Mouse (Mus musculus): ENCODE results near the gene Slc6a11.

The Slc6a11 gene

DNA sequence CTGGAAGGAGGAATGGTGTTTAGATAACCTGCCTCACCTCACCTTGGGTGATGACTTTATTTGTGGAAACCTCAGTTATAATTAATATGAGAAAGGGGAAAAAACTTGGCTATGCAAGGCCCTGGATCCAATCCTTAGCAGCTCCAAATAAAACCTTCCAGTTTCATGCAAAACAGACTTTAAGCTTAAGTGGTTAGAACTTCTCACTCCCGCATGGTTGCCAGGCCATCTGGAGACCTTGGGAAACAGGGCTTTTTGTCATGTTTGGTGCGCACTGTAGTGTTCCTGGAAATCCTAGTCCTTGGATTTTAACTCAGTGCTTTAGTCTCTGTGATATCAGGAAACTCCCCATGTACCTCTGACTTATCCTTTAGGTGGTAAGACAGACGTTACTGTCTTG is 47.1 kb downstream of the Slc6a11 start:
- DNase-seq (ENCODE audit: low read depth, low spot score): no peak

- no peak for DNase-seq (ENCODE audit: low read depth, low spot score)
Observed at GRCm38 (mm10) chr6:114182366-114183179, 51.5 kb downstream of the Slc6a11 start.

GRCm38 (mm10) chr6:114187121-114187520 is 56.1 kb downstream of the Slc6a11 start:
- peak; percentile 48 for DNase-seq (ENCODE audit: low read depth, low spot score)

GRCm38 (mm10) chr6:114188869-114189268 is 57.8 kb downstream of the Slc6a11 start:
- no peak for DNase-seq (ENCODE audit: low read depth, low spot score)

DNA sequence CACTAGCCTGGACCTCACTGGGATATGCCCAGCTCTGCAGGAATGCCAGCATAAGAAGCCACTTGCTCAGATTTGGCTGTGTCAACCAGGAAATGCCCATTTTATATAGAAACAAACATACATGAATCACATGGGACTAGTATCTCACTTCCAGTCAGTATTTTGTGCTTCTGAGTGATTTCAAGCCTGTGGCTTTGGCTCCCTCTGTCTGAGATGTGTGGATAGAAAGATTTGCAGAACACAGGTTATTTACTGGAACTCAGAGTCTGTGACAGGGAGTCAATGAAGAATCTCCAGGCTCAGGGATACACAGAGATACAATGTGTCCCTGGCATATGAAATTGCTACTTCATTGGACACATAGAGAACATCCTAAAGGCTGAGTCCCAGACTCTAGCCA is 65.0 kb downstream of the Slc6a11 start:
- no peak for DNase-seq (ENCODE audit: low read depth, low spot score)

- peak; percentile 19 for DNase-seq (ENCODE audit: low read depth, low spot score)
Observed at GRCm38 (mm10) chr6:114199200-114199845, 68.3 kb downstream of the Slc6a11 start.

GRCm38 (mm10) chr6:114204557-114204956 is 73.5 kb downstream of the Slc6a11 start:
- no peak for DNase-seq (ENCODE audit: low read depth, low spot score)

DNA sequence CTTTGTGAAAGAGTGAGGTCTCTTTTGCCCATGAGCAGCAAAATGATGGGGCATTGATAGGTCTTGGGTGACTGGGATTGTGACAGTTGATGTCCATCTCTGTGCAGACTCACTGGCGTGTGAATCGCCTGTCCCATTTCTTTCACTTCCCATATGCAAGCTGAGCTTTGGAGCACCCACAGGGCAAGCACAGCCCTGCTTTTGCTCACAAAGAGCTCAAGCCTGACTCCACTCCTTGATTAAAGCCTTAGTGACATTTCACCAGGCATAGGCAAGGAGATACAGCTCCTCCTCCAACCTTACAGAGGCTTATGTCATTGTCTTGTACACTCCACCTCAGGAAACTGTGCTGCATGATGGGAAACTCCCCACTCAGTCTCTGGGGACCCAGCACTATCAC is 77.3 kb downstream of the Slc6a11 start:
- no peak for DNase-seq (ENCODE audit: low read depth, low spot score)

GRCm38 (mm10) chr6:114214393-114214792 is 83.4 kb downstream of the Slc6a11 start:
- DNase-seq (ENCODE audit: low read depth, low spot score): no peak

DNA sequence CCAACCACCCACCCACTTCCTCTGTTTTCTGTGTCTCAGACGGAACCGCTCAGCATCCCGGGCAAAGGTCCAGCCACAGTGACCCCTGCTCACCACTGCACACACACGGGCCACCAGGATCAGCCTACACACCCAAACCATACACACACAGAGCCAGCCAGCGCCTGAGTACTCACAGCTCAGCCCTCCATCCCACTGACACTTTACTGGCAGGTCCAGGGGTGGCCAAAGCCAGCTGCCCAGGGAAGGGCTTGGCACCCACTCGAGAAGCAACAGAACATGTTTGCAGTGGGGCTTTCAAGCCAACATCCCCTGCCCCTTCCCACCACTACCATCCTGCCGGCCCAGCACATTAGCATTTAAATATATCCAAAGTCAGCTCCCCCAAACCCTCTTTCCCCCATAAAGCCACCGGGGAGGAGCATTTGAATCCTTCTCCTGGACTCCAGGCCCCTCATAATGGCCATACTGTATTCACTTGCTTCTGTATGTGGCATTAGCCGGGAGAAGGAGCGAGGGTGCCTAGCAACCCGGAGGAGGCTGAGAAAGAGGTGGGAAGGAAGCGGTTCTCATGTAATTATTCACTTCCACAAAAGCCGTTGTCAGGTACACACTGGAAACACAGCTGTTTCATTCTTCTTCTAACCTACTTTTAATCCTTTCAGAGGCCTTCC is 85.8 kb downstream of the Slc6a11 start:
- DNase-seq (ENCODE audit: low read depth, low spot score): no peak

GRCm38 (mm10) chr6:114224399-114224798 is 93.4 kb downstream of the Slc6a11 start:
- peak; percentile 61 for DNase-seq (ENCODE audit: low read depth, low spot score)

- no peak for DNase-seq (ENCODE audit: low read depth, low spot score)
Observed at GRCm38 (mm10) chr6:114227378-114227777, 96.3 kb downstream of the Slc6a11 start.

DNA sequence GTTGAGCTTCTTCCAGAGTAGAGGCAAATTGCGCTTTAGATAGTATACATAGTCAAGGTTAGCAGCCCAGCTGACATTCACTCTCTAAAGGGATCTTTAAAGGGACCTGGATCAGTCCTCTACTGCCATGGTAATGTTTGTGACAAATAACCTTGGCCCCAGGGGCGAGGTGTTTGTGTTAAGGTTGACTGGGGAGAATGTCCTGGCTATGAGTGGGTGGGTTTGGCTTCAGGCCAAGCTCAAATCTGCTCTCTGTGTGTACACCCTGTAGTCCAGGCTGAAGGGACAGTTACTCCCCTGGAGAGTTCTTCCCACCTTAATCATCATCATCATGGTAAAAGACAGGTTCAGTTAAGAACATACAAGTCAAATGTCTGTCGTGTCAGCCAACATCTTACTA is 97.2 kb downstream of the Slc6a11 start:
- no peak for DNase-seq (ENCODE audit: low read depth, low spot score)

GRCm38 (mm10) chr6:114238892-114239644 is 108.0 kb downstream of the Slc6a11 start:
- DNase-seq (ENCODE audit: low read depth, low spot score): no peak

GRCm38 (mm10) chr6:114245665-114246064 is 114.6 kb downstream of the Slc6a11 start:
- no peak for DNase-seq (ENCODE audit: low read depth, low spot score)

GRCm38 (mm10) chr6:114250311-114250710 is 119.3 kb downstream of the Slc6a11 start:
- peak; percentile 80 for DNase-seq (ENCODE audit: low read depth, low spot score)

DNA sequence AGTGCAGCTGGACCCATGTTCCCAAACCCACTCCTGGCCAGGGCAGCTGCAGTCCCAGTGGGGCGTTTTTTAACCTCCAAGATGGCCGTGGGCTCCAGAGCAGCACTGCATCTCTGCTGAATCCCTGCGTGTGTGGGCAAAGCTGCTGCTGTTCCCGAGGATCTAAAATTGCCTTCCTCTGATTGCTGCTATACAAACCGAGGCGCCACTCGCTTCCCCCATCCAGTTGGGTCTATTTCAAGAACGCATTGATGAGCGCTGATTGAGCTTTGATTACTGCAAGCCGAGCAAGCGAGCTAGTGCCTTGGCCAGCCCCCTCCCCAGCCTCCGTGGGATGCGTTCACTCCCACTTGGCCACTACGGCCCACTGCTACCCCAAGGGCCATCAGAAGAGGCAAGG is 123.9 kb downstream of the Slc6a11 start:
- DNase-seq (ENCODE audit: low read depth, low spot score): no peak

DNA sequence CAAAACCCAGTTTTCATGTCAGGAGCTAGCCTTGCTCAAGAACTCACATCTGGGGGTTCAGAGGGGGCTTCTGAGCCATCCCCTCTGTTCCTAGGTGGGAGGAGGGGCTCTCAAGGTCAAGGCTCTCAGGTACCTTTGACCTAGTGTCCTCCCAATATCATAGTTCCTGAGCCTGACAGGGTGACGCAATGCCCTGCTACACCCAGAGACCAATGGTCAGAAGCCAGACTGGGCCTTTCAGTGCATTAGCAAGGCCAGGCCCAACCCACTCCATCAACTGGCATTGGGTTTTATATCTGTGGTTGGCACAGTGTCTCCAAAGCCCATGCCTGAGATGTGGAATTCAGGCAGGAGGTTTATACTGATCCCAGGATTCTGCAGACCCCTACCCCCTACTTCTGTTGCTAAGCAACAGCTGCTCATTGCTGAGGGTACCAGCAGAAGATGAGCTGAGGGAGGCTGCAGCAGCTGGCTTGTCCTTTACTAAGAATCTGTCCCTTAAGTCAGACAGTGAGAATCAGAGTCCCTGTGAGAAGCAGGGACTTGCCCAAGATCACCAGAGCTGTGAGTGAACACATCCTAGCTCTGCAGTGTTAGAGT is 126.8 kb downstream of the Slc6a11 start:
- DNase-seq (ENCODE audit: low read depth, low spot score): no peak

GRCm38 (mm10) chr6:114258661-114259193 is 127.7 kb downstream of the Slc6a11 start:
- DNase-seq (ENCODE audit: low read depth, low spot score): no peak

DNA sequence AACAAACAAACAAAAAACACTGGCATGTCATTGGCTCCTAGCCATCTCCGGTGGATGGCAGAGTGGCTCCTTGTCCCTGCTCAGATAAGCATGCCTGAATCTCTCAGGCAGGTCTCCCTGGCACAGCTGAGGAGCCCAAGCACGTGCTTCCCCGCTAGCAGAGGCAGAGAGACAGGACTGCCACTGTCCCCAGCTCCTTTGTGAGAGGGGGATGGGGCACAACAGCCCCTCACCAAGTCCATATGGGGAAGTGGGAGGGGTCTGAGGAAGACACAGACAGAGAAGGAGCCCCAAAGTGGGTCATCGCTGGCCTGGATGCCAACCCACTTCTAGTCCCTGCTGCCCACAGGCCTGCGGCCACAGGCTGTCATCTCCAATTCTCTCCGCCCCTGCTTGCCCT is 130.6 kb downstream of the Slc6a11 start:
- no peak for DNase-seq (ENCODE audit: low read depth, low spot score)

- no peak for DNase-seq (ENCODE audit: low read depth, low spot score)
Observed at GRCm38 (mm10) chr6:114264010-114264409, 133.0 kb downstream of the Slc6a11 start.
